Mouse (Mus musculus) kidney, embryonic 14.5 days (tissue): Measurements from ENCODE around the gene Ryr1. TPM values are rescaled to one million over a fixed set of nuclear protein-coding genes. Genes with fewer than 3 reads are reported as not detected.

Experiments used
- ATAC-seq: fragments of 200-750 bp; cut with Nextera tagmentation; 2 replicates; pipeline ENCODE4 v1.8.0; 2017; ENCODE audit warnings: moderate number of reproducible peaks, mild to moderate bottlenecking, moderate TSS enrichment, moderate library complexity; ENCODE audit not compliant: low FRiP score, low TSS enrichment
- H3K27ac ChIP-seq: fragments of 300-500 bp; sonication (generic); 2 replicates; pipeline ENCODE4 v1.5.1; 2014; ENCODE audit warnings: low read depth, mild to moderate bottlenecking, low read length, moderate library complexity, mixed read lengths
- H3K27me3 ChIP-seq: fragments of 300-500 bp; sonication (generic); 2 replicates; pipeline ENCODE4 v1.6.1; 2014; ENCODE audit warnings: mild to moderate bottlenecking, low read length; ENCODE audit not compliant: control insufficient read depth, insufficient read depth
- H3K36me3 ChIP-seq: fragments of 300-500 bp; sonication (generic); 2 replicates; pipeline ENCODE4 v1.6.1; 2014; ENCODE audit warnings: low read length, mixed read lengths; ENCODE audit not compliant: control insufficient read depth, insufficient read depth
- H3K4me1 ChIP-seq: fragments of 300-500 bp; sonication (generic); 2 replicates; pipeline ENCODE4 v1.6.1; 2014; ENCODE audit warnings: low read length, mixed read lengths; ENCODE audit not compliant: control insufficient read depth, insufficient read depth
- H3K4me2 ChIP-seq: fragments of 300-500 bp; sonication (generic); replicated peaks from 2 replicates; pipeline ENCODE4 v1.6.1; 2014; ENCODE audit warnings: low read depth, mild to moderate bottlenecking, low read length
- H3K4me3 ChIP-seq: fragments of 300-500 bp; sonication (generic); 2 replicates; pipeline ENCODE4 v1.5.1; 2014; ENCODE audit warnings: mild to moderate bottlenecking, low read length
- H3K9ac ChIP-seq: fragments of 300-500 bp; sonication (generic); 2 replicates; pipeline ENCODE4 v1.6.1; 2014; ENCODE audit warnings: low read depth, mild to moderate bottlenecking, low read length, moderate library complexity
- H3K9me3 ChIP-seq: fragments of 300-500 bp; sonication (generic); 2 replicates; pipeline ENCODE4 v1.6.1; 2016; ENCODE audit warnings: low read length; ENCODE audit not compliant: control insufficient read depth
- WGBS: fragments of 180-500 bp; shearing (Covaris S2); extraction: QIAGEN DNeasy Blood & Tissue Kit; methylation state at CpG from one replicate; pipeline ENCODE4 v1.1.7; 2014; 5-methylcytosine and 5-hydroxymethylcytosine counted together
- polyA plus RNA-seq: library from polyadenylated mRNA; unstranded; fragments of >200 nt; fragmentation: Nextera tagmentation; extraction: Ambion mirVana; gene quantifications from 2 replicates; pipeline ENCODE4 v1.2.1, GENCODE M21; 2014

The Ryr1 gene
- polyA plus RNA-seq, 1 experiment from 2014 or later, result 1.1 TPM

DNA sequence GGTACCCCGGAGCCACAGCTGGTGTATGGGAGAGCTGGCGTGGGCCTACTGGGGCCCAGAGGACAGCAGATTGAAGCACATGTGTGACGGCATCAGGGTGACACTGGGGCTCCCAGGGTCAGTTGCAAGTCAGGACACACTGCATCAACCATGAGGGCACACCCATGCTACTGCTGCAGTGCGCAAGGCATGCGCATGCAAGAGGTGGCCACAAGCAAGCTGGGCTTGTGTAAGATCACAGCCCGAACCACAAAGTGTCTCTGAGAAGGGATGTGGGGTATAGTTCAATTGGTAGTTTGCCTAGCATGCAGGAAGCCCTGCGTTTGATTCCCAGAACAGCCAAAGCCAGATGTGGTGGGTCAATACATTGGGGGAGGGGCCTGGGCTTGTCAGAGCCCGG is 101.5 kb downstream of the Ryr1 start:
- H3K4me3 ChIP-seq, result no peak overlapping the region
- H3K4me1 ChIP-seq, result peaks cover 5% of the 10 kb centered on the region; the same call in 1 of the 2 replicates
- H3K27me3 ChIP-seq, result peaks cover 17% of the 10 kb centered on the region
- no peaks in the 10 kb centered on the region for H3K36me3 ChIP-seq
- no peak overlapping the region for H3K4me2 ChIP-seq
- H3K9me3 ChIP-seq, result no peaks in the 10 kb centered on the region
- no peak overlapping the region for H3K27ac ChIP-seq
- no peak overlapping the region for H3K9ac ChIP-seq
- ATAC-seq, result no peak
- 89% methylated on average over 8 of the region's 8 CpGs for WGBS

DNA sequence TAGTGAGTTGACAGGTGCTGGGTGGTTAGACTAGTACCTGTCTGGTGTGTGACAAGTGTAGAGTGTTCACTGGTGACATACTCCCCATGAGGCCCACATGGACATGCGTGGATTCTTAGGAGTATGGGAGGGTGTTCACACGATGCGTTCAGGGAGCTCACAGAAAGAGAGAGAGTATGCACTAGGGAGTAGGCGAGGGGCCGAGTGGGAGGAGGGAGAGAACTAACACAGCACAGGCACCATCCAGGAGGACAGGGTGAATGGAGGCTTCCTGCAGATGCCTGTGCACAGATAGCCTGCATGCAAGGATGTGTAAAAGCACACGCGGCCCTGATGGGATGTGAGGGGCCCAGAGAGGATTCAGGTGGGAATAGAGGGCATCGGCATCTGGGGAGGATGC is 102.5 kb downstream of the Ryr1 start:
- ATAC-seq, result no peak
- Histone ChIP-seq H3K36me3 (no peaks in the 10 kb centered on the region), H3K4me1 (peaks cover 5% of the 10 kb centered on the region; the same call in 1 of the 2 replicates), H3K4me2 (no peak overlapping the region), H3K27ac (no peak overlapping the region), H3K27me3 (peaks cover 27% of the 10 kb centered on the region), H3K9me3 (no peaks in the 10 kb centered on the region), H3K9ac (no peak overlapping the region), H3K4me3 (no peak overlapping the region)
- 90% methylated on average over 8 of the region's 8 CpGs for WGBS

DNA sequence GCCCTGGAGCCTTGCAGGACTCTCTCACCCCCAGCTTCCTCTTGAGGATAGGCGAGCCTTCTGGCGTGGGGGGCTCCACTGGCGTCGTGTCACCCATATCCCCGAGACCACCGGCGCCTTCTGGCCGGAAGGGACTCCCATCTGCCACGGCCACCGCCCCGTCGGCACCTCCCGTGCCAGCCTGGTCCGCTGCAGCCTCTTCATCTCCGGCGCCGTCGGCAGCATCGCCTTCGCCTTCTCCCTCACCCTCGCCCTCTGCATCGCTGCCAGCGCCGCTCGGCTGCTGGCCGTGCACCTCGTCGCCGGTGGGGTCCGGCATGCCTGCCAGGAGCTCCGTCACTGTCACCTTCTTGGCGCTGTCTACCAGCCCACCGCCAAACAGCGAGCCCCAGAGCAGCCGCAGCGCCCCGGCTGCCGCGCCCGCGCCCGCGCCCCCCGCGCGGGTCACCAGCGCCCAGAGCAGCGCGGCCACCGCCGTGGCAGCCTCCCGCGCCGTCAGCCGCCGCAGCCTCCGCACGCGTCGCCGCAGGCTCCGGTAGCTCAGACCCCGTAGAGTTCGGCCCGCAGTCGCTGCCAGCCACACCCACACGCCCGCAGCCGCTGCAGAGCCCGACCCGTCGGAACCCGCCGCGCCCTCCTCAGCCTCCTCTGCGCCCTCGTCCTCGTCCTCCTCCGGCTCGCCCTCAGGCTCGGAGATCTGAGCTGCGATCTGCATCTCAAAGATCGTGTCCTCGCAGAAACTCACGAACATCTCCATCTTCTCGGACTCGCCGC is 105.3 kb downstream of the Ryr1 start:
- Histone ChIP-seq H3K27me3 (peaks cover 27% of the 10 kb centered on the region), H3K4me3 (peak overlapping the region; percentile 38), H3K4me2 (peak overlapping the region; percentile 74), H3K9me3 (0 out of 2 replicates have a peak, but pooled peaks cover 3% of the 10 kb centered on the region), H3K9ac (peak overlapping the region; percentile 40; the same call in 1 of the 2 replicates), H3K4me1 (peaks cover 5% of the 10 kb centered on the region; the same call in 1 of the 2 replicates), H3K27ac (no peak overlapping the region), H3K36me3 (no peaks in the 10 kb centered on the region)
- ATAC-seq, result no peak; the same call in 1 of the 2 replicates
- 3% methylated on average over 84 of the region's 88 CpGs for WGBS

DNA sequence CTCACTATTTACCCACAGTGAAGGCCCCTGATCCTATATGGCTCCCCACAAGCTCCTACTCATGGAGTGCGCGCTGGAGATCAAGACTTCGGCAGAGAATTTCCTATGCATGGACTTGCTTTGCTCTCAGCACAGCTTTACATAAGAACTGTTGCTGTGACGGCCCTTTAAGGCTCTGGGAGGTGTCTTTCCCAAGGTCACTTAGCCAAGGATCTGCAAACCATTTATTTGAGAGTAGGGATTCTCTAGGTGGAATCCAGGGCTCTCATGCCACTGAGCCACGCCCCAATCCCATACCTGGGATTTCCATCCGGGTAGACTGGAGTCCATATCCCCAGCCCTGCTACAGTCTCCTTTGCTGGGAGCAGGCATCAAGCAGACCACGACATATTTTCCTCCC is 107.8 kb downstream of the Ryr1 start:
- no peak overlapping the region for H3K27ac ChIP-seq
- 81% methylated on average over 7 of the region's 7 CpGs for WGBS

DNA sequence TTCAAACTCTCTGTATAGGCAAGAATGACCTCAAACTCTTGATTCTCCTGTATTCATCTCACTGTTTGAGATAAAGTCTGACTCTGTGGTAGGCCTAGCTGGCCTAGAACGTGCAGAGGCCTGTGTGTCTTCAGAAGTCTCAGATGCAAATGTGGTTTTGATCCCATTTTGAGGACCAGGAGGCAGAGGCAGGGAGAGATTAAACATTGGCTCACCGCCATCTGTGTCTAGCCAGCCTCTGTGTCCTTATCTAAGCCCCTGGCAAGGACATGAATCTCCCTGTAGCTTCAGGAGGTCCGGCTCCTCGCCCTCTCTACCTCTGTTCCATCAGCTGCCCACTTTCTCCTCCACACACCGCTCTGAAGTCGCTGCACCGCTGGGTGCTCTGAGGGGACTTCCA is 108.5 kb downstream of the Ryr1 start:
- Histone ChIP-seq H3K27ac (no peak overlapping the region), H3K4me1 (peaks cover 5% of the 10 kb centered on the region; the same call in 1 of the 2 replicates), H3K9ac (no peak overlapping the region), H3K36me3 (no peaks in the 10 kb centered on the region), H3K4me2 (no peak overlapping the region), H3K9me3 (0 out of 2 replicates have a peak, but pooled peaks cover 3% of the 10 kb centered on the region), H3K27me3 (peaks cover 27% of the 10 kb centered on the region), H3K4me3 (no peak overlapping the region)
- WGBS, result 89% methylated on average over 7 of the region's 7 CpGs
- ATAC-seq, result no peak

More for the DNA sequence above, 107.8 kb downstream of the Ryr1 start:
- 0 out of 2 replicates have a peak, but pooled peaks cover 3% of the 10 kb centered on the region for H3K9me3 ChIP-seq
- peaks cover 5% of the 10 kb centered on the region; the same call in 1 of the 2 replicates for H3K4me1 ChIP-seq
- no peak overlapping the region for H3K4me3 ChIP-seq
- ATAC-seq, result no peak
- H3K4me2 ChIP-seq, result no peak overlapping the region
- H3K27me3 ChIP-seq, result peaks cover 27% of the 10 kb centered on the region
- H3K9ac ChIP-seq, result no peak overlapping the region
- H3K36me3 ChIP-seq, result no peaks in the 10 kb centered on the region

DNA sequence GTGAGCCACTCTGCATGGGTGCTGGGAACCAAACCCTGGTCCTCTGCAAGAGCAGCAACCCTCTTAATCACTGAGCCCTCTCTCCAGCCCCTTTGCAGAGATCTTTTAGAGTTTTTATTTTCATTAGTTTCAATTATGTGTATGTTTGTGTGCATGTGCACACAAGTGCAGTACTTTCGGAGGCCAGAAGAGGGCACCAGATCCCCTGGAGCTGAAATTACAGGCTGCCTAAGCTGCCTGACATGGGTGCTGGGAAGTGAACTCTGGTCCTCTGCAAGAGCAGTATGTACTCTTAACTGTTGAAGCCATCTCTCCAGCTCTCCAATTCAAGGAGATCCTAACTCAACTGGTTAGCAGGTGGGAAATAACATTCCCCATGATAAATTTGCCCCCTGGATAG is 110.0 kb downstream of the Ryr1 start:
- no peak overlapping the region for H3K9ac ChIP-seq
- peaks cover 5% of the 10 kb centered on the region; the same call in 1 of the 2 replicates for H3K4me1 ChIP-seq
- ATAC-seq, result no peak
- peaks cover 24% of the 10 kb centered on the region for H3K27me3 ChIP-seq
- H3K36me3 ChIP-seq, result no peaks in the 10 kb centered on the region
- H3K9me3 ChIP-seq, result 0 out of 2 replicates have a peak, but pooled peaks cover 3% of the 10 kb centered on the region
- WGBS, result 86% methylated on average over 1 of the region's 1 CpGs
- no peak overlapping the region for H3K4me2 ChIP-seq
- H3K27ac ChIP-seq, result no peak overlapping the region
- no peak overlapping the region for H3K4me3 ChIP-seq

DNA sequence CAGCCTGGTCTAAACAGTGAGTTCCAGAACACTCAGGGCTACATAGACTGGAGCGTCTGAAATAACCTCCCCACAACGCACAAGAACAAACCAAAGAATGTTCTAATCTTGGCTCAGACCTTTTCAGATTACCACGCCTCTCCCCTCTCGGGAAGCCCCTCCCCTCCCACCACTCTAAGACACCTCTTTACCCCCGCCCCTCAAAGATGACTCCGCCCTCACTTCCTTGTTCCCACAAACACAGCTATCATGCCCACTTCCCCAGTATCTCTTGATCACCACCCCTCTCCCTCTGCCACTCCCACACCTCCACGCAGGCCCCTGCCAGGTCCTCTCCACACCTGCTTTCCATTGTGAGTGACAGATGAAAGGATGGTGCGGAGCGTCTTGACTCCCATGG is 116.3 kb downstream of the Ryr1 start:
- Histone ChIP-seq H3K4me2 (no peak overlapping the region), H3K27me3 (no peaks in the 10 kb centered on the region), H3K9me3 (no peaks in the 10 kb centered on the region), H3K4me1 (no peaks in the 10 kb centered on the region), H3K9ac (no peak overlapping the region), H3K4me3 (no peak overlapping the region), H3K36me3 (no peaks in the 10 kb centered on the region), H3K27ac (no peak overlapping the region)
- no peak for ATAC-seq
- WGBS, result 76% methylated on average over 9 of the region's 9 CpGs

DNA sequence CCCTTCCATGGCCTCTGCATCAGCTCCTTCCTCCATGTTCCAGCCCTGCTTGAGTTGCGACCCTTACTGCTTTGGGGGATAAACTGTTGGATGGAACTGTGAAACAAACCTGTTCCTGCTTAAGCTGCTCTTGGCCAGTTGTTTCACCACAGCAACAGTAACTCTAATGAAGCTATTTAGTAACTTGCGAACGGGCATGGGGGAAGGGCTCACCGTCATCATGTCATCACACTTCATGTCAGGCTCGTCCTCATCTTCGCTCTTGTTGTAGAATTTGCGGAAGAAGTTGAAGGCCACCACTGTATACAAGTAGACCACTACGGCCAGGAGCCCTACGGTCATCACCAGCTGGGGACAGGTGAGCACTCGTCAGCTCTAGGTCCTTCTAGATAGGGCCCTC is 116.8 kb downstream of the Ryr1 start:
- H3K9ac ChIP-seq, result no peak overlapping the region
- no peaks in the 10 kb centered on the region for H3K27me3 ChIP-seq
- H3K36me3 ChIP-seq, result no peaks in the 10 kb centered on the region
- no peak for ATAC-seq
- 94% methylated on average over 10 of the region's 10 CpGs for WGBS
- H3K4me1 ChIP-seq, result no peaks in the 10 kb centered on the region
- H3K4me3 ChIP-seq, result no peak overlapping the region
- H3K4me2 ChIP-seq, result no peak overlapping the region
- no peak overlapping the region for H3K27ac ChIP-seq
- no peaks in the 10 kb centered on the region for H3K9me3 ChIP-seq
